In the genomic region with DNA sequence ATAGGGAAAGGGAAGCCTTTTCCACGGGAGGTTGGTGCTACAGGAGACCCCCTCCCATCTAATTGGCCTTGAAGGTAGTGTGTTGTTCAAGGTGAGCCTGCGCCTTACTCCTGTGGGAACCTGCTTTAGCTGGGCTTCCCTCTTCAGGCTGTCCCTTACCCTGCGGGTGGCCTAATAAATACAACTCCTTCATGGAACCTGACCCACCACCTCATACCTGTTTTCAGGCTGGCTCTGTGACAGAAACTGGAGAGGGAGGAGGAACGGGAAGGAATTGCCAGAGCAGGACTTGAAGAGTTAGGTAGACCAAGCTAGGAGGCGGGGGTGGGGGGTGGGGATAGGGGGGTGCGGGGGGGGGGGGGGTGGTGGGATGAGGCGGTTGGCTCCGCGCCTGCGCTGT, we compare ENCODE assay signal across 14 mouse cellular contexts.
"Had no signal": no experiment of that assay in that cellular context is flagged by ENCODE, and none has a peak within 500 bp of the region (broad histone marks: within the 10 kb centered on the region; RNA-seq: fewer than 3 reads in every experiment).

No protein-coding gene starts in this region.

- H3K9me3 ChIP-seq: limb, embryonic 13.5 days; midbrain, embryonic 13.5 days; stomach, embryonic 15.5 days had no signal

- DNase-seq: kidney, adult 8-10 months; kidney, postnatal 36 days; layer of hippocampus, adult 9-11 months; layer of hippocampus, postnatal 36 days; lung, adult 18-20 months; right cerebral cortex, postnatal 14 days; thymus, adult 18-20 months; thymus, postnatal 14 days had no signal

- H3K4me3 ChIP-seq: limb, embryonic 13.5 days; midbrain, embryonic 13.5 days; stomach, embryonic 15.5 days had no signal

- H3K36me3 ChIP-seq: limb, embryonic 13.5 days; midbrain, embryonic 13.5 days; stomach, embryonic 15.5 days had no signal

- H3K27me3 ChIP-seq: limb, embryonic 13.5 days; stomach, embryonic 15.5 days had no signal

- H3K9ac ChIP-seq: limb, embryonic 13.5 days; liver, embryonic 14.5 days; midbrain, embryonic 13.5 days; stomach, embryonic 15.5 days had no signal

- H3K27ac ChIP-seq: kidney, postnatal 0 days; liver, embryonic 14.5 days; midbrain, embryonic 13.5 days; stomach, embryonic 15.5 days had no signal

- ATAC-seq: intestine, embryonic 16.5 days; midbrain, embryonic 13.5 days had no signal
